Mouse (Mus musculus) testis, postnatal 14 days (tissue): ENCODE measurements at regions not wholly inside any gene's neighbourhood (a gene's known extent, or its start where the extent isn't known, plus 50 kb on each side); places are given as distances from the start of the nearest gene placed in this dataset.
A peak's percentile ranks its signal among the peaks of the same experiment; 100 is the strongest.
"Not testable (repeated sequence)": the region's sequence is repeated elsewhere in the genome, so short reads cannot be mapped to it uniquely, and the experiment has no call there.

Experiments
- DNase-seq: peaks from one replicate; pipeline ENCODE4 v3.0.0; 2021; ENCODE audit warnings: low spot score

DNA sequence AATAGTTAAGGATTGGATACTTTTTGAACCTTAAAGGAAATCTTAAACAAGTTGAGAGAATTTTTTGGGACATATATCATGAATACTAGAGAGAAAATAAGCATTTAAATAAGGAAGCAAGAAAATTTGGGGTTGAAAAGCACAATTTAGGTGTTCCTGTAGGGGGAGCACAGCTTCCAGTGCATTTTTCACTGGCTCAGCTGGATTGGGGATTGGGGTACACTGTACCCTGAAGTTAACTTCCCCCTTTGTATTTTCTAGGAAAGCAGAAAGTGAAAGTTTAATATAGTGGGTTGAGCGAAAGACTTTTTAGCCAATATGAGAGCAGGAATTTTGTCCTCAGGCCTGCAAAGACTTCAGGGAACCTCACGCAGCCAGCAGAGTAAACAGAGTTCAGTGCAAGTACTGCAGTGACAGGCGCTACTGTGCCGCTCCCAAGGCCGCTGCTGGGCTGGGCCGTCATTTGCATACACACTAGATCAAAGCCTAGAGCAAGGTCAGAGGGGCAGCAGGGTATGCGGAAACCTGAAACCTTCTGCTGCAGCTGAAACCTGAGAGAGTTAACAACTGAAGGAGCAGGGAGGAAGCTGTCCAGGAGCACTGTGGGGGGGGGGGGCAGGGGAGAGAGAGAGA lies 1111.4 kb downstream of the H2al1n start:
- DNase-seq: peak; percentile 3

DNA sequence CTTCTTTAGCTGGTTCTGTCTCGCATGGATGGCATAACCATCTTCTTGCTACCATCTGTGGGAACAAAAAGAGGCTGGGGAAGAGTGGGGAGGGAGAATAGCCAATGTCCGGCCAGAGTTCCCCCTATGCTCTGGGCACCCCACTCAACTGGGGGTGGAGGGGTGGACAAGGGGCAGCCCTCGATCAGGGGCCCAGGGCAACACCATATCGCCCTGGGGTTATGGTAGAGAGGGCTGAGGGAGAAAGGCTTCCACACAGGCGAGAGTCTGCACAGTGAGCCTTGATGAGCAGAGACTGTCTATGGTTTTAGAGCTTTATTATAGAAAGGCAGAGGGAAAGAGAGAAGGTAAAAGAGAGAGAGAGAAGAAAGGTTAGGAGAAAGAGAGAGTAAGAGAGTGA lies 1112.0 kb downstream of the H2al1n start:
- no peak for DNase-seq

DNA sequence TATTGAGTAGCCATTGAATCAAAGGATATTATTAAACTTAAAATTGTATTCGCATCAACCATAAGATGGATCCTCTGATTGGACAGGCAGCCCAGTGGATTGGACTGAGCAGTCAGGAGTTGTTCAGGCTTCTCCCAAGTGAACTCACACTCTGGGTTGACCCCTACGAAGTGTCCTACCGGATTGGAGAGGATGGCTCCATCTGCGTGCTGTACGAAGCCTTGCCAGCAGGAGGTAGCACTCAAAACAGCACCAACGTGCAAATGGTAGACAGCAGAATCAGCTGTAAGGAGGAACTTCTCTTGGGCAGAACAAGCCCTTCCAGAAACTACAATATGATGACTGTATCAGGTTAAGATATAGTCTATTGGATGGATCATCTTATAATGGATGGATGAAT lies 1154.2 kb downstream of the H2al1n start:
- not testable (repeated sequence) for DNase-seq
